Mouse (Mus musculus): ENCODE data around the gene Slc29a1.

GRCm38 (mm10) chr17:45584939-45585678, 14.3 kb downstream of the Slc29a1 start:
- TF ChIP-seq CTCF (IDR thresholded peaks at IDR 0.05; ENCODE audit: borderline replicate concordance, control insufficient read depth, extremely low read depth, insufficient read depth, low read length, poor library complexity), result peak; percentile 95
- TF ChIP-seq POLR2A (IDR thresholded peaks at IDR 0.05; ENCODE audit: control insufficient read depth, extremely low read depth, insufficient read depth, low read length, poor library complexity), result no peak
